Mouse (Mus musculus): ENCODE results near the gene Sele. TPM values are rescaled to one million over a fixed set of nuclear protein-coding genes. Genes with fewer than 3 reads are reported as not detected.
"Not testable (repeated sequence)": the region's sequence is repeated elsewhere in the genome, so short reads cannot be mapped to it uniquely, and the experiment has no call there.

The Sele gene
- total RNA-seq (2014; fragmentation: Nextera tagmentation) = not detected in 2 replicates
- total RNA-seq (2017) = 0.05 TPM in 1 of 2 replicates, not detected in the other

DNA sequence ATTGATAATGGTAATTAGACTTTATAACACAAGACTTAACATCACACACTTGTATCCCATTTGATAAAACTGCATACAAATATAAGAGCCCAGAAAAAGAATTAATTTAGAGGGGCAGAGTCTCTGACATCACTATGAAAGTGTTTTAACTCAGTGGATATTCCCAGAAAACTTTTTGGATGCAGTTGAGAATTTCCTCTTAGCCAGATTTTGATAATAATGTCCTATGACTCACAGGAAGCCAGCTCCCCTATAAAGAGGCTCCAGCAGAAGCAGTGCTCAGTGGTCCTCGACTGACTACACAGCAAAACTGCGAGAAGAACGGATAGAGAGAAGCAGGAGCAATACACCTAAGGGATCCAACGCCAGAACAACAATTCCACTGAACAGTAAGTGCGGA lies at the start of gene Sele:
Gene Sele, plus strand, starts transcription at position 301 of the 400 bp plus-strand sequence.
- no peak for ATAC-seq (replicated peaks; ENCODE audit: poor library complexity, severe bottlenecking)

DNA sequence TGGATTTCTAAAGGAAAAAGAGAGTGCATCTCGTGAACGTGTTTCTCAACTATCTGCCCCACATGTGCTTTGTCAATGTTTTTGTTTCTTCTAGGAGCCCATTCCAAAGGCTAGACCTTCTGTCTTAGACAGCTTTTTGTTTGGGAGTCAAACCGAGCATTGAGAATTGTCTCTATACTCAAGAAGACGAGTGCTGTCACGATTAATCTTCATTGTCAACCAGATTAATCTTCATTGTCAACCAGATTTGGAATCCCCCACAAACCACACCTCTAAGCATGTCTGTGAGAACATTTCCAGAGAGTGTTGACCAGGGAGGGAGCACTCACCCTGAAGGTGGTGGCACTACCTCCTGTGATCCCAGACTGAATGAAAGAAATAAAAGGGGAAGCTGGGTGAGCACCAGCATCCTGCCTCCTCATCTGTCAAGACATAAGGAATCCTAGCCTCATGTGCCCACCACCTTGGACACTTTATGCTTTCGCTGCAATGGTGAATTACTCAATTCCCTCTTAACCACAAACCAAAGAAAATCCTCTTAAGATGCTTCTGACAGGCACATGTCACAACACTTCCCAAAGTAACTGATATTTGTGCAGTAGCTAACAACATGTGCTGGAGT lies 46.1 kb upstream of the Sele start:
- peak; percentile 96 for ATAC-seq (replicated peaks; ENCODE audit: poor library complexity, severe bottlenecking)

DNA sequence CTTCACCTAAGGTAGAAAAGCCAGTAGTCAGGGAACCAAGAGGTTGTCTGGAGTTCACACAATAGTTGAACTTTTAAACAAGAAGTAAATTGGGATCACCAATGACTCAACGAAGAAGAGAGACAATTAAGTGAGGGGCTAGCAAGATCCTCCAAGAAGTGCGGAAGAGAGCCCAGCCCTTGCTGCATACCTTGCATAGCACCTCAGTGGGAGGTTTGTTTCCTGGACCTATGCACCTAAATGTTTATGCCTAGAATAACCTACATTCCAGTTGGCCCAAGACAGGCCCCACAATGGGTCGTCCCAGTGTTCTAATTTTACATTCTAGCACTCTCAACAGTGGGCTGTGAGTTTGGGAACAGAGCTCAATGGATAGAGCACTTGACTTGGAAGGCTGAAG lies 43.7 kb upstream of the Sele start:
- no peak for ATAC-seq (replicated peaks; ENCODE audit: poor library complexity, severe bottlenecking)

DNA sequence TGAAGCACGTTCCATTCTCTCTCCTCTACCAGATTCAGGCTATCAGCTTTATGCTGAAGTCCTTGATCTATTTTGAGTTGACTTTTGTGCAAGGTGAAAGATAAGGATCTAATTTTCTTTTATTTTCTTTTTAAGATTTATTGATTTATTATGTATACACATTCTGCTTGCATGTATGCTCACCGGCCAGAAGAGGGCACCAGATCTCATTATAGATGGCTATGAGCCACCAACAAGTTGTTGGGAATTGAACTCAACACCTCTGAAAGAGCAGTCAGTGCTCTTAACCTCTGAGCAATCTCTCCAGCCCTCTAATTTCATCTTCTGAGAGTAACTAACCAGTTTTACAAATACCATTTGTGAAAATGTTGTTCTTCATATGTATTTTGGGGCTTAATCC lies 38.8 kb upstream of the Sele start:
- peak; percentile 59; the same call in 1 of the 2 replicates for ATAC-seq (replicated peaks; ENCODE audit: poor library complexity, severe bottlenecking)

DNA sequence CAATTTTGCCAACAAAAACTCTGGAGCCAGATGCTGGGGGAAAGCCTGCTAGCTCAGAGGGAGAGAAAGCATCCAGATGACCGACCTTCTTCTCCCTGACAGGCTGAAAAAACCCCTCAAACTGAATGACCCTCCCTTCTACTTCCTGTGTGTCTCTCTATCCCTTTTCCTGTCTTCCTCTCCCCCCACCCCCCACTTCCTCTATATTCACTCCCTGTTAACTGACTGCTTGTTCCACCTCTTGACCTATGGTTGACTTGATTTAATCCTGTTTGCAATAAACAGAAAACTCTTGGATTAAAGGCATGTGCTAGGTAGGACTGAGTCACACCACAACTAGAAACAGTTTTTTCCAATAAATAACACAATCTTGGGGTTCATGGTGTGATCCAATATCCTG lies 33.4 kb upstream of the Sele start:
- peak; percentile 56 for ATAC-seq (replicated peaks; ENCODE audit: poor library complexity, severe bottlenecking)

DNA sequence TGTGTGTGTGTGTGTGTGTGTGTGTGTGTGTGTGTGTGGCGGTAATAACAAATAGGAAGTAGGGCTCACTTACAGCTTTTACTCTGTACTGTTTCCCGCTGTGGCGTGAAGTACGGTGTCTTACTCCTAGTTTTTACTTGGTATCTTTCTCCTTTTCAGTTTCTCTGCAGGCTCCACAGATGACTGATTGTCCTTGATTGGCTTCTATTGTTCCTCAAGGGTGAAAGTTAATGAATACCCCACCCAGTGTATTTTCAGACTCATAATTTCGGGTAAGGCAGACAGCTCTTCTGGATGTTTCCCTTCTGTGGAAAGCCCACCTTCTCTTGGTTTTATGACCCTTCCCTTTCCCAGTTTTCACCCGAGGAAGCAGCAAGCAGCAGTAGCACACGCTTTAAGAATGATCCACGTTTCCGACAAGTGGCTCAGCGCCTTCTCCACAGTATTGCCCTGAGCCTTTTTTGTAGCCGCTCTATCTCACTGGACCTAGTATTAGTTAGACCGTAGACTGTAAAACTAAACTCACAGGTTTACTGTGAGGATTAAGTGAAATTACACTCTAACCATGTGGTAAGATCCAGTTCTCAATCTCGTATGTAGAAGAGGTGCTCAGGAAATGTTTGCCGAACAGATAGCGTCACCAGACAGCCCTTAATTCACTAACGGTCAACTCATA lies 29.7 kb upstream of the Sele start:
- no peak for ATAC-seq (replicated peaks; ENCODE audit: poor library complexity, severe bottlenecking)

DNA sequence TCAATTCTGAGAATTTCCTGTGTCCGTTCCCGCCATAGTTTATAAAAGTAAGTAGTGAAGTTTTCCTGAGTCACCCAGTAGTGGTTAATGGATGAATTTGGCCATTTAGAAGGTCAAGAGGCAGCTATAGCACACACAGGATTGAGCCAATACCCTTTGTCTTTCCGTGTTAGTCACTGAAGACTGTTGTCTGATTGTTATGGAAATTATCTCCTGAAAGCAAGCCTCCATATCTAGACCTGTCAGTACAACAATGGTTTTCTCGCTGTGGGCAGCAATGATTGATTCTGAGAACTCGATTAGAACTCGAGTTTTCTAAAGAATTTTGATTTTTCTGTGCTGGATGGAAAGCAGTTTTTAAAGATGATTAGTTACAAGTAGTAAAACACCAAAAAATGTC lies 28.2 kb upstream of the Sele start:
- no peak for ATAC-seq (replicated peaks; ENCODE audit: poor library complexity, severe bottlenecking)

DNA sequence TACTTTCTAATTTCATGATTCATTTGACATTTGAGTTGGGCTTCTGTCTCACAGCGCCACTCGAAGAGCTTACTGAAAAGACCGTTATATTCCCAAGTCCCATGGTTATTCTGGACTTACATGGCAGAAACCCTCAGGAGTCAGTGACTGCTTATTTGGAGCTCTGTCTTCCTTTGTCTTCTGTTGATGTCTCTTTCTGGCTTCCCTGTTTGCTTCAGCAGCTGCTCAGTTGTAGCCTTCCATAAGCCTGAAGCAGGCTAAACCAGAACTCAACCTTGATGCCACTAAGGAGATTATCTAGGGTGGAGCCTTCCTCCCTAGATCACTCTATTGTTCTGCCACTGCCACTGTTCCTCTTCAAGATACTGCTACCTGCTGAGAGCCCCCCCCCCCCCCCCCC lies 27.3 kb upstream of the Sele start:
- ATAC-seq (replicated peaks; ENCODE audit: poor library complexity, severe bottlenecking) = not testable (repeated sequence)

DNA sequence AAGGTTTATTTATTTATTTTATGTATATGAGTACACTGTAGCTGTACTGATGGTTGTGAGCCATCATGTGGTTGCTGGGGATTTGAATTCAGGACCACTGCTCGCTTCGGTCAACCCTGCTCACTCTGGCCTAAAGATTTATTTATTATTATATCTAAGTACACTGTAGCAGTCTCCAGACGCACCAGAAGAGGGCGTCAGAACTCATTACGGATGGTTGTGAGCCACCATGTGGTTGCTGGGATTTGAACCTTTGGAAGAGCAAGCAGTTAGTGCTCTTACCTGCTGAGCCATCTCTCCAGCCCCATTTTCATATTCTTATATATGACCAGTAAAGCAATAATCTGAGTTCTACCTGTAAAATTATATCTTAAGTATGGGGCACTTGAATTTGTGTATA lies 25.9 kb upstream of the Sele start:
- ATAC-seq (replicated peaks; ENCODE audit: poor library complexity, severe bottlenecking) = not testable (repeated sequence)

DNA sequence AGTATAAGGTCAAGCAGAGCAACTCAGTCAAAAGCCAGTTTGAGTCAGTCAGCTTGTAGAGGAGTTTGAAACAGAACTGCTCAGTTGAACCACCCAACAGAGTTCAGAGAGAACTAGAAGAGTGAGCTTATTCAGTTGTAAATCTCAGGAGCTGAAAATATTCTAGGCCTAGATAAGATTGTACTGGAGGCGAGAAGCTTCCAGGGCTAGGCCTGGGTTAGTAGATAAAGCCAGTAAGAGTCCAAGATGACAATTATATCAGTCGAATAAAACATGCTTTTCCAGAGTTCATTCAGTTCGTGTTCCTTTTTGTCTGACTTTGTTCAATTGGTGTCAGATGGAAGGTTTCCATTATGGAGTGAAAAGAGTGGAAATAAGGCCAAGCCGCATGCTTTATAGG lies 22.3 kb upstream of the Sele start:
- no peak for ATAC-seq (replicated peaks; ENCODE audit: poor library complexity, severe bottlenecking)

DNA sequence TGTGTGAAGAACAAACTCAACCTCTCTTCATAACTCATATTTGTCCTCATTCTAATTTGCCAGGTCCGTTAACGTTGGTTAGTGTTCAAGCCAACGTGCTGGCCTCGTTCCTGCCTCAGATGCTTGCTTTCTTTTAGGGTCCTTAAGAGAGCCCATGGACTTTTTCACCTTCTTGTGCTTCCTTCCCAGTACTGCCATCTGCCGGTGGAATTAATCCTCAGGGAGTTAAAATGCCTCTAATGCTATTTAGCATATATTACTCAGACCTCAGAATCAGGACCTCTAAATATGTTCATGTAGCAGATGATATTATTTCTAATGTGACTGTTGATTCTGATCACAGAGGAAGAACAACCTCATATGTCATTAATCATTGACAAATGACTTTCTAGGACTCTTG lies 20.6 kb upstream of the Sele start:
- ATAC-seq (replicated peaks; ENCODE audit: poor library complexity, severe bottlenecking) = no peak

DNA sequence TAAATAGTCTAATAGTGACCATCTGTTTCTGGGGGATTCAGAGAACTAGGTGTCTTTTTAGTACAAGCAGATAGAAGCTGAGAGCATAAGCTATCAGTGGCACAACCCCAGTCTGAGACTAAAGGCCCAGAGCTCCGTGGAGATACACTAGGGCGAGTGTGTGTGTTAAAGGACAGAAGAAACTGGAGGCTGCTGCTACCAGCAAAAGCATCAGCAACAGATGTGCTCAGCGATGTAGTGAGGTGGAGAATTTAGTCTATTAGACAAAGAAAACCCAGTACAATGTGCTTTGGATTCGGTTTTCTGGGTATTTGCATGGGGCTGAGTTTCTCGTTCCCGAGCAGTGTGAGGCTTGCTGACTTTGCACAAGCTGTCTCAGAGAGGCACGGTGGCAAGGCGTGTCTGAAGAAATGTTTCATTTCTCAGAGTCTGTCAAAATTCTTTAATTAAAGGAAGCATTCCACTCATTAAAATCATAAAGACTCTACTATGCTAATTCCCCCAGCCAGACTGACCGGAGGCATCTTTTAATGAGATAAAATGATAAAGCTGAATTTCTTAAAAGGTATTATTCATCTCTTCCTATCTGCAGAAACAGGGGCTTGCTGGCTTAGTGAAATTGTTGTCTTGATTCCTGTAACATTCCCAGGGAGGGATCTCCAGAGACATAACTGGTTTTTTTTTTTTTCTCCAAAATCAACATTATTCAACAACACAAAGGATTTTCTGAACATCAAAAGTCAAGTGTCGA lies 7.5 kb upstream of the Sele start:
- no peak for ATAC-seq (replicated peaks; ENCODE audit: poor library complexity, severe bottlenecking)

DNA sequence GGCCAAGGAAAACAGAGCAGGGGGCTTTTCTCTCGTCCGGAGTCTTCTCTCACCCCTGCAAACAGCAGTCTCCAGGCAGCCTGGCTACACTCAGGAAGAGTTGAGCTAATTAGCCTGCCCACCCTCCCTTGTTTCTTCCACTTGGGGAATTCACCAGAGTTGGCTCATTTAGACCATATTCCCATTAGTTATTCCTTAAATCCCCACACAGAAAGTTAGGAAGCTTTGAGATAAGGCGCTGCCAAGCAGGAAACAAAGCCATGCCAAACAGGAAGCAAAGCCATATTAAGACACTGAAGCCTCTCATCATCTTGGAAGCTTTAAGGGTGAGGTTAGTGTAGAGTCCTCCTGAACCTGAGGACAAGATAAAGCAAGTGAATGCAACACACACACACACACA lies 4.5 kb upstream of the Sele start:
- ATAC-seq (replicated peaks; ENCODE audit: poor library complexity, severe bottlenecking) = no peak

DNA sequence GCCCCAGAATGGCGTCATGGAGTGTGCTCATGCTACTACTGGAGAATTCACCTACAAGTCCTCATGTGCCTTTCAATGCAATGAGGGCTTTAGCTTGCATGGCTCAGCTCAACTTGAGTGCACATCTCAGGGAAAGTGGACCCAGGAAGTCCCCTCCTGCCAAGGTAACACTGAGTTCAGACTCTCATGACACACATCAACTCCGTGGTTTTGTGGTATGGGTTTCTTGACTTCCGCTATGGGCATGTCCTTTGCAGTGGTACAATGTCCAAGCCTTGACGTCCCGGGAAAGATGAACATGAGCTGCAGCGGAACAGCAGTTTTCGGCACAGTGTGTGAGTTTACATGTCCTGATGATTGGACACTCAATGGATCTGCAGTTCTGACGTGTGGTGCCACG lies 5.5 kb downstream of the Sele start:
- ATAC-seq (replicated peaks; ENCODE audit: poor library complexity, severe bottlenecking) = peak; percentile 28; the same call in 1 of the 2 replicates

DNA sequence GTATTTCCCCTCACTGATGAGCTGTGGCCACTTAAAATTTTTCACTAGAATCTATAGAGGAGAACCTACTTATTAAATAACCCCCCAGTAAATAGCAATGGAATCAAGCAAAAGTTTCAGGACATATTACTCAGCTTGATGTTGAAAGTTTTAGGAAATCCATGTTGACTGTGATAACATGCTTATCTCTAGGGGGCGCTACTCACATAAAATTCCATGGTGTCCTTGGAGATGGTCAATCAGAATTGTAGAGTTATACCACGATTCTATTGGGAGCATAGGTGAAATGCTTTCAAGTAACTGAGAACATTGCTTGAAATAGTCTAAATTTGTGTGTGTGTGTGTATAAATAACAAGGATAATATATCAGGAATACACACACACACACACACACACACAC lies 6.8 kb downstream of the Sele start:
- ATAC-seq (replicated peaks; ENCODE audit: poor library complexity, severe bottlenecking) = peak; percentile 56

DNA sequence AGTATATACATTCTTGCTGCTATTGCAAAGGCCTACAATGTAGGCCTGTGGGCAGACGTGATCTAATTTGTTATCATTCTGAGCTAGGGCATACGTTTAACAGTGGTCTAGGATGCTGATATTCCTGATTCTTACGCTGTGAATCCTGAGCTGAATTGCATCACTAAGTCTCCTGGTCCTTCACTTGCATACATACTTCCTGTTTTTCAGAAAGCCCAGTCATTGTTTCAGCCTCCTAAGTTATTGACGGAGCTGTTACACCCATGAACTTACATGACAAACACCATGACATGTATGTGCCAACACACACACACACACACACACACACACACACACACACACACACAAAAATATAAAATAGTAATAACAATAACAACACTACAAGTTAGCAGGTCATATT lies 12.0 kb downstream of the Sele start:
- ATAC-seq (replicated peaks; ENCODE audit: poor library complexity, severe bottlenecking) = peak; percentile 76

DNA sequence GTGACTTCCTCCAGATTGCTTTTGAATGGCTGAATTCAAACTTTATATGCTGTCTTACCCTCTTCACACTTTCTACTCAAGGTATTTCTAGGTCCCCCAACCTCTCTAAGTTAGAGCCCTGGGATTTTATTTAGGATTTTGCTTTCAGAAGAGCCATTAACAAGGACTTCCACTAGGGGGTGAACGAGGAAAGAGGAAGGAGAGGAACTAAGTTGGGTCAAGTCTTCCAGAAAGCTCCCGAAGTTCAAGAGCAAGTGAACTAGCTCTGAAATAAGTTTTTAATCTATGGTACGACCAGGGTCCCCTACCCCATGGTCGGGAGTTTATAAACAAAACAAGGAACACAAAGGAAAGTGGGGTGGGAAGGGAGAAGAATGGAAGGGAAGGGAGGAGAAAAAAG lies 13.2 kb downstream of the Sele start:
- ATAC-seq (replicated peaks; ENCODE audit: poor library complexity, severe bottlenecking) = peak; percentile 16

DNA sequence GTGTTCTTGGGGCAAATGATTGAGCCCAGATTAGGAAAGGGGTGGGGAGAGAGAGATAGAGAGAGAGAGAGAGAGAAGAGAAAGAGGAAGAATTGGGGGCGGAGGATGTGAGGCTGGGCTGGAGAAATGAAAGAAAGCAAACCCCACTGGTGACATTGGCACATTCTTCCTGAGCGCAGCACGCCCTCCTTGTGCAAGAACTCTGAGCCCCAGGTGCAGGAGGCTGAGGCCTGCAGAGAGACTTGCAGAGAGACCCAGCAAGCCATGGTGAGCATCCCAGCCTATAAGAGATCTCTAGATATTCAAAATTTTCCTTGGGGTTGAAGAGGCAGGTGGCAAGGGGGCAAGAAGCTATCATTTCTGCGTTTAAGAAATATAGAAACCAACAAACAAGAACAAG lies 13.9 kb downstream of the Sele start, which contains the start of gene Sell:
Gene Sell, plus strand, starts transcription at position 58 of the 400 bp plus-strand sequence.
- ATAC-seq (replicated peaks; ENCODE audit: poor library complexity, severe bottlenecking) = peak; percentile 85

DNA sequence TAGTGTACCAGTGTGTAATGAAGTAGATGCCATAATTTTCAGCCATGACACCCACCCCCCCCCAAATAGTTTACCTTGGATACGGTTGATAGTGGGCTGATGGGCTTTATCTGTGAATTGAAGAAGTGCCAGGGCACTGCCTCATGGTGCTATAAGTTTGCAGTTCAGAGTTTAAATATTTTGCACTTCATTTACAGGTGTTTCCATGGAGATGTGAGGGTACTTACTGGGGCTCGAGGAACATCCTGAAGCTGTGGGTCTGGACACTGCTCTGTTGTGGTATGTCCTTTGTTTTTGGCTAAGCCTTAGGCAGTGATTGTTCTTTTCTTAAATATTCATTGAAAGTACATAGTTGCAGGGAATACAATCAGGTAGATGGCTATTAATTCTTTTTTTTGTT lies 14.8 kb downstream of the Sele start:
- no peak for ATAC-seq (replicated peaks; ENCODE audit: poor library complexity, severe bottlenecking)

DNA sequence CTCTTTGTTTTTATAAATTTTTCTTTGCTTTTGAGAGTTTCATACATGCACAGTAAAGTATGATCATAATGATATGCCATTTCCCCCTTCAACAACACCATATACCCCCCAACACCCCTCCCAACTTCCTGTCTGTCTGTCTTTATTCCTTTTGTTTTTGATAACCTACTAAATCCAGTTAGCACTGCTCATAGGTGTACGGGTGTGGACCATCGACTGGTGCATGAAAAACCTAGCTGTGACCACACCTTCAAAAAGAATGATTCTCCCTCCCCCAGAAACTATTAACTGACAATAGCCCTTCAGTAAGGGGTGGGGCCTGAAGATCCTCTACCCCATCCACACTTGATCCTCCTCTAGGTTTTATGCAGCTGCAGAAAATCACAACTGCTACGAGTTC lies 15.7 kb downstream of the Sele start:
- no peak for ATAC-seq (replicated peaks; ENCODE audit: poor library complexity, severe bottlenecking)

DNA sequence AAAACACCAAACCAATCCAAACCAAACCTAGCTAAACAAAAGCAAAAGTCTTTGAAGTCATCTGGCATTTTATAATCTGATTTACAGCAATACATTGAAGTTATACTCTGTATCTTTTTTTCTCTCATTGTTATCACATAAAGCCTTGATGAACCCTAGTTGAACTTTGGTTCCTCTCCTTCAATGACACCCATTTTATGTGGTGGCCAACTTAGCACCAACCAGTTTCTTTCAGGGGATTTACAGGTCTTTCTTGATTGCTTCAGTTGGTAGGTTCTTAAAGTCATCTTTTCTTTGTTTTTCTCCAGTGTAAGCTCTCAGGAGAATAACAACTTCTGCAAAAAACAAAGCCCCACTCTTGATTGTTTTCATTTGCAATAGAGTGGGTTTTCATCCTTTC lies 21.2 kb downstream of the Sele start:
- ATAC-seq (replicated peaks; ENCODE audit: poor library complexity, severe bottlenecking) = no peak
